Mouse (Mus musculus): Measurements from ENCODE around the gene Dmrt3.

The Dmrt3 gene

GRCm38 (mm10) chr19:25610015-25610410 lies at the start of gene Dmrt3:
Gene Dmrt3 (plus strand): TSS chr19:25610301.
- no peak for DNase-seq (ENCODE audit: low read depth, low spot score)

DNA sequence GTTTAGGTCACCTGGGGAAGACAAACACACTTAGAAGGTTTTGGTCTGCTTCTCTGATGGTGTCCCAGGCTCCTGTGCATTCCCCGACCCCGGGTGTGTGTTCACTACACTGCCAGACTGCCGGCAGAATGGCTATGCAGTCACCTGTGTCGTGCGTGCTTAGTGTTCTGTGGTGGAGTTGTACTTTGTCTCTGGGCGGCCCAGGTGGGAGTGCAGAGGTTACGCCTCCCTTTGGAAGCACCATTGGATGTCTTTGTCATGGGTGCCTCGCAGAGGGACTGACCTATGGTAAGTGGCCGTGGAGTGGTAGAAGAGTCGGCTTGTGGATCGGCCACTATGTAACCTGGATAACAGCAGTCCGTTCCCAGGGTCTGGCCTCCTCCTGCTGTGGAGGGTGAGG lies 45.7 kb upstream of the Dmrt3 start:
- no peak for DNase-seq (ENCODE audit: low read depth, low spot score)

DNA sequence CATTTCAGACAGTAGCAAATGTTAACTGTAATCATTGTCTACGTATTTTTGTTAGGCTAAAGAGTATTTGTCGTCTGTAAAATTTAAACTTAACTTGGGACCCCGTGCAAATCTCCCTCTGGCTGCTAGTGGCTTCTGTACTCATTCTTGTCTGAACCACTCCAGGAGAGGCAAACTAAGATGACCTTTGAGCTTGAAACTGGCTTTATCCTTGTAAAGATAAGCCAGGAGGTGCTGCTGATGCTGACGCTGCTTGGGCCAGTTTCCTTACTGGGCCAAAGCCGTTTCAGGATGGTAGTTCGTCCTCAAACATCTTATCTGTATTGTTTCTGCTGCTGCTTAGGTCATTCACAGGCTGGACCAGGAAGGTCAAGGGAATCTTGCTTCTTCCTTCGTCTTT lies 40.3 kb upstream of the Dmrt3 start:
- DNase-seq (ENCODE audit: low read depth, low spot score), result no peak

DNA sequence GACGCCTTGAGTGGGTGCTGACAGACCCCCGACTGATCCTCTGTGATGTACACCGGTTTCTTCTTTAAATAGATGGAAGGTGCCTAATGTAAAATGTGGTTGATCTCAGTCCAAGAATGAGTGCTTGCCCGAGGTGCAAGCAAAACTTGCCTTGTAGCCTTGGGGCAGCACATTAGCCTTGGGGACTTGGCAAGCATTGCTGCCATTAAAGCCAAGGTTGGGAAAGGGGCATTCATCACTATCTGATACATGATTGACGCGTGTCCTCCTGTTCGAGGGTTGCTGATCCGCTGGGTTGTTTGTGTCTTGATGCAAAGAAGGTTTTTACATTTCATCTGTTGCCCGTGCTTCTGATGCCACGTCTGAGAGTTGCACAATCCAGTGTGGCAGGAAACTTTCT lies 35.7 kb upstream of the Dmrt3 start:
- no peak for DNase-seq (ENCODE audit: low read depth, low spot score)

GRCm38 (mm10) chr19:25574981-25575814 lies 34.9 kb upstream of the Dmrt3 start:
- DNase-seq (ENCODE audit: low read depth, low spot score), result peak; percentile 17

- no peak for DNase-seq (ENCODE audit: low read depth, low spot score)
Measured at GRCm38 (mm10) chr19:25578358-25578757, 31.7 kb upstream of the Dmrt3 start.

DNA sequence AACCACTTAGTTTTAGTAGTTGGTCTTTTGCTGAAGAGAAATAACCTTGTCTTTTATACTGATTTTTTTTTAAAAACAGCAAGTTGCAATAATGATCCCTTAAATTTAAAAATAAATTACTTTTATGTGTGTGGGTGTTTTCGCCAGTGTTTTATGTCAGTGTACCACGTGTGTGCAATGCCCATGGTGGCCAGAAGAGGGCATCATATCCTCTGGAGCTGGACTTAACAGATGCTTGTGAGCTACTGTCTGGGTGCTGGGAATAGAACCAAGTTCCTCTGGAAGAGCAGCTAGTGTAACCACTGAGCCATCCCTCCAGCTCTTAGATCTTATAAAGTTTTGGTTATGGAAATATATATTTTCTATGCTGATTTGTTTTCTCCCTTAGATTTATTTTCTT lies 30.7 kb upstream of the Dmrt3 start:
- no peak for DNase-seq (ENCODE audit: low read depth, low spot score)

DNA sequence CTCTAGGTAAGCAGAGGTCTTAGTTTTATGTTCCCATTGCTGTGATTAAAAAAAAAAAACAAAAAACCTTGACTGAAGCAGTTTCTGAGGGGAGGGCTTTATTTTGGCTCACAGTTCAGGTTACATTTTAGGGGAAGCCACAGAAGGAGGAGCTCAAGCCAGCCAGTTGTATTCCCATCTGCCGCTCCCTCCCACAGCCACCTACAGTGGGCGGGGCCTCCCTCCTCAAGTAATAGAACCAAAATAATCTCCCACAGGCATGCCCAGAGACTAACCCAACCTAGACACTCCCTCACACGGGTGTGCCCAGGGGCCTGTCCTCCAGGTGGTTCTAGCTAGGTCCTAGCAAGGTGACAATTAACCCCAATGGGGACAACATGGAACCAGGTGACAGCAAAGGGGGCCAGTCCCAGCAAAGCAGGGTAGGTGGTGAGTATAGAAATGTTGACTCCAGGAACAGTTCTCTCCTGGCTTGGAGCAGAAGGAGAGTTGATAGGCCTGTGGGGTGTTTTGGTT lies 12.3 kb upstream of the Dmrt3 start:
- DNase-seq (ENCODE audit: low read depth, low spot score), result no peak

DNA sequence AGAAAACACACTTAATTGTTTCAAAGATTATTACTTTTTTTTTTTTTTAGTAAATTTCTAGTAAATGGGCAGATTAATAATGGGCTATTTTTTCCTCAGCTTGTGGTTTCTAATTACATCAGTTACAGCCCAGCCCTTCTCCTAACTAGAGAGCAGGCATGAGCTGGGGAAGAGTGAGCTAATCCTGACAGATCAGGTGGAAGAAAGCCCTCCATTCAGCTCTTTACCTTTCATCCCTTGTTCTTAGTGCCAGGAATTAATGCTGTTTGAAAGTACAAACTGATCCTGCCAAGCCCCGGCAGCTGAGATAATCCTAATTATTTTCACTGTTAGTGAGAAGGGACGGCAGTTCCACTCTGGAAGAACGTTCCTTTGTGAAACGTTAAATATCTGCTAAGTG lies 11.5 kb upstream of the Dmrt3 start:
- no peak for DNase-seq (ENCODE audit: low read depth, low spot score)

- DNase-seq (ENCODE audit: low read depth, low spot score), result no peak
Measured at GRCm38 (mm10) chr19:25601966-25602365, 8.1 kb upstream of the Dmrt3 start.

DNA sequence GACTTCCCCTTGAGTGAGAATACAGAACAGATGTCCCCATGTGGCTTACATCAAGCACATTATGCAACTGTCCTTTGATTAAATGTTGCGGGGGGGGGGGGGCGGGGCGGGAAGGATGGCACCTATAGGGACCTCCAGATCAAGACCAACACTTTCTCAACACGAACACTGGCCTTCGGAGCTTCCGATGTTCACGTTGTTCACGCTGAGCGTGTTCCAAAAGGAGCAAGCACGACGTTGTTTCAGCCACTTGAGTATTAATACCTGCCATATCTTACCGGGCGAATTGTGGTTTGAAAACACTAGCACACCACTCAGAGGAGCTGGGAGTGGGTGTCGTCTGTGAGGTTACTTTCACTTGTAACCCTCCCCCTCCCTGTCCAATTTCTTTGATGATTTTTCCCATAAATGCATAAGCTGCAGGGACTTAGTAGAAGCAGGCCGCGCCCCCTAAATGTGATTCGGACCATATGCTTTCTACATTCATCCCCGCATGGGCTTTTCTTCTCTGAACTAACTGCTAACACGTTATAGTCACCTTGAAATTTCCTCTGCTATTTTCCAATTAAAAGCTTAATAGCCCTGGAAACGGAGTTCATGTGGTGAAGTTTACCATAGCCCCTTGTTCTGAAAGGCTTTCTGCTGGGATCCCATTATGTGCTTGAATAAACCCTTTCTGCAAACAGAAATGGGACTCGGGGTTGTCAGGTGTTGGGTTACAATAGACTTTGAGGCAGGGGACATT lies 2.5 kb upstream of the Dmrt3 start:
- no peak for DNase-seq (ENCODE audit: low read depth, low spot score)

GRCm38 (mm10) chr19:25608206-25608580 lies 1.9 kb upstream of the Dmrt3 start:
- DNase-seq (ENCODE audit: low read depth, low spot score), result no peak

DNA sequence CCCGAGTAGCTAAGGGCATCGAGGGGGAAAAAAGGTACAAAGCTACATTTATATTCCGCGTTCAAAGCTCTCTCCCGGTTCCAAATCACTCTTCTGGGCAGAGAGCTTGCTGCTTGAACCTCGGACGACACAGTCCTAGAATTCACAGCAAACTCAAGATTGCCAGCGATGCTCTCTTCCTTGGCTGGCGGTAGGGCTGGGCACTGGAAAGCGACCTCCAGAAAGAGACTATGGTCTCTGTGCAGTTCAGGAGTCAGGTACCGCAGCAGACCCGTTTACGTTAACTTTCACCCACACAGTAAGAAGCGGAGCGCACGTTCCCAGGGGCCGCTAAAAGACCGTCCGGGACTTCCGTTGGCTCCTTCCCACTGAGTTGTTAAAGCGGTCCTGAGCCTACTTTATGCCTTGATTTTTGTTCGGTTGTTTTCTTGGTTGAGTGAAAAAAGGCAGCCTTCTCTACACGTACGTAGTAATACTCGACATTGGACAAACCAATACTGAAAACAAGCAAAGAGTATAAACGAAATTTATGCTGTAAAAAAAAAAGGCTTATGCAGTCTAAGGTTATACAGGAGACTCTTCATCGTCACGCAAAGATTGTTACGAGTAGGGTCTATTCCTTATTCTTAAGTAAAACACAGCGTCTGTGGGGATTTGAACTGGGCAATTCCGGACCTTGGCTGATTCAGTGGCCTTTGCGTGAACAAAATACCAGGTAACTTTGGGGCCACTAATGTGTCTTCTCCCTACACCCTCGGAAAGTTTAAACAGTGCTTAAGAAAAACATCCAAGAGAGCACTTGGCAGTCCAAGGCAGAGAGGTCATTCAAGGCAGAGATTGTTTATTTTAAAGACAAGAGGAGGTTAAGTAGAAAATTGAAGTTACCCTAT lies 895 bp upstream of the Dmrt3 start:
- DNase-seq (ENCODE audit: low read depth, low spot score), result no peak

DNA sequence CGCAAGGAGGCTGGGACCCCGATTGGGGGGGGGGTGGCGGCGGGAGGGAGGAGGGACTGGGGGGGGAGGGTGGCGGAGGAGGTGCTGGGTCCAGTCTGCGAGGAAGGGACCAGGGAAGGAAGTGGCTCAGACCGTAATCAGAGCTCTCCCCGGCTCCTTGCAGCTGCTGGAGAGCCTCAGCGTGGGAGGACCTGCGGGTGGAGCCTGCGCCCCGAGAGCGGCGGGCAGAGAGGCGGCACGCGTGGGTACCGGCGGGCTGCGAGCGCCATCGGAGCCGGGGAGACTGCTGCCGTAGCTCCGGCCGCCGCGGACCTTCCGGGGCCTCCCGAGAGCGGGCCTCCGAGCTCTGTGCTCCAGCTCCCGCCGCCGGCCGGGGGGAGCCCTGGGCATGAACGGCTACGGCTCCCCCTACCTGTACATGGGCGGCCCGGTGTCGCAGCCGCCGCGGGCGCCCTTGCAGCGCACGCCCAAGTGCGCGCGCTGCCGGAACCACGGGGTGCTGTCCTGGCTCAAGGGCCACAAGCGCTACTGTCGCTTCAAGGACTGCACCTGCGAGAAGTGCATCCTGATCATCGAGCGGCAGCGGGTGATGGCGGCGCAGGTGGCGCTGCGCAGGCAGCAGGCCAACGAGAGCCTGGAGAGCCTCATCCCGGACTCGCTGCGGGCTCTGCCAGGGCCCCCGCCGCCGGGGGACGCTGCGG lies 460 bp downstream of the Dmrt3 start:
- DNase-seq (ENCODE audit: low read depth, low spot score), result no peak

DNA sequence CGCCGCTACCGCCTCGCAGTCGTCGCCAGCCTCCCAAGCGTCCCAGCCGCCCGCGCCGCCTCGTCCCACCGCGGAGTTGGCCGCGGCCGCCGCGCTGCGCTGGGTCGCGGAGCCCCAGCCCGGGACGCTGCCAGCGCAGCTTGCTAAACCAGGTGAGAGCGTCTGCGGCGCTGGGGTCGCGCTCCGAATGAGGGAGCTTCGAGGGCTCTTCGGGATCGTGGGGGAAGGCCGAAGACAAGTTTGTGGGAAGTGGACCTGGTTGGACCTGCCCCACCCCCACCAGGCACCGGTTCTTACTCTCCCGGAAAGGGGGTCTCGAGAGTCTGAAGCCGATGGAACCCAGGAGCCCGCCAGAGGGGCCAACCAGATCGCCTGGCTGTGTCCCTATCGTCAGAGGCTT lies 1.0 kb downstream of the Dmrt3 start:
- DNase-seq (ENCODE audit: low read depth, low spot score), result no peak

DNA sequence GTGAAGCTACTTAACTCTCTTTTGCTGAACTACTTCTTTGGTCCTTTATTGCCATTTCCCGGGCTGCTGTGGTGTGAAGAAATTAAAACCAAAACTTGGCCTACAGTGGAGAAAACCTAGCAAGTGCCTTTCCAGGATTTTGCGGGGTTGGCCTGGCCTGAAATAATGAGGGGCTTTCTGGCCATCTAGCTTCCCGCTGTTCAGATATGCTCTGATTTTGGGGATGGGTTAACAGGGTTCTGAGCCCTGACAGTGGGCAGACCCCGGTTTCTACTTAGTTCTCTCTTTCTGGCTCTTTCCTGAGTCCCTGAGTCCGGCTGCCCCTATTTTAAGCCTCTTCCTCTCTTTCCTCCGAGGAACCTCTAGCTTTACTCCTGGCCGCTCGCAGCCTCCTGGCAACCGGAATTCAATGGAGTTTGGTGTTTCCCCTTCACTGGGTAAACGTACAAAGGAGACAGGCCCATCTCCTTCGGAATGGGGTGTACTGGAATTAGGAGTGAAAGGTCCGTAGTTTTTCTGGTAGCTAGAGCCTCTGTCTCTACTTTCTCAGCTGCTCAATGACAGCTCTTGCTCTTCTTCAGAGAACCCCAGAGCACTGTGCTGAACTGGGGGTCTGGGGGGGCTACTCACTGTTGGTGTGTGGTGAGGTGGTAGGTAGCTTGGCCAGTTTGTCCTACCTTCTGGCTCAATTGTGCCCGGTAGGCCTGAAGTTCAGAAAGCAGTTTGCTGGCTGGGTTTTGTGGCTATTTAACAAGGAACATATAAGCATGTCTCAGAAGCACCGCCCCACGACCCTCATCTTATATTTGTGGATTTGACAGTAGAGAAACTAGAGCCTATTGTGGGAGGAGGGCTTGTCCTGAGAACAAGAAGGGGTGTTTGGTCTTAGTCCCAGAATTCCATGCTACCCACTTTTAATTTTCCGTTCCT lies 2.0 kb downstream of the Dmrt3 start:
- no peak for DNase-seq (ENCODE audit: low read depth, low spot score)

GRCm38 (mm10) chr19:25612806-25613295 lies 2.8 kb downstream of the Dmrt3 start:
- DNase-seq (ENCODE audit: low read depth, low spot score), result no peak

DNA sequence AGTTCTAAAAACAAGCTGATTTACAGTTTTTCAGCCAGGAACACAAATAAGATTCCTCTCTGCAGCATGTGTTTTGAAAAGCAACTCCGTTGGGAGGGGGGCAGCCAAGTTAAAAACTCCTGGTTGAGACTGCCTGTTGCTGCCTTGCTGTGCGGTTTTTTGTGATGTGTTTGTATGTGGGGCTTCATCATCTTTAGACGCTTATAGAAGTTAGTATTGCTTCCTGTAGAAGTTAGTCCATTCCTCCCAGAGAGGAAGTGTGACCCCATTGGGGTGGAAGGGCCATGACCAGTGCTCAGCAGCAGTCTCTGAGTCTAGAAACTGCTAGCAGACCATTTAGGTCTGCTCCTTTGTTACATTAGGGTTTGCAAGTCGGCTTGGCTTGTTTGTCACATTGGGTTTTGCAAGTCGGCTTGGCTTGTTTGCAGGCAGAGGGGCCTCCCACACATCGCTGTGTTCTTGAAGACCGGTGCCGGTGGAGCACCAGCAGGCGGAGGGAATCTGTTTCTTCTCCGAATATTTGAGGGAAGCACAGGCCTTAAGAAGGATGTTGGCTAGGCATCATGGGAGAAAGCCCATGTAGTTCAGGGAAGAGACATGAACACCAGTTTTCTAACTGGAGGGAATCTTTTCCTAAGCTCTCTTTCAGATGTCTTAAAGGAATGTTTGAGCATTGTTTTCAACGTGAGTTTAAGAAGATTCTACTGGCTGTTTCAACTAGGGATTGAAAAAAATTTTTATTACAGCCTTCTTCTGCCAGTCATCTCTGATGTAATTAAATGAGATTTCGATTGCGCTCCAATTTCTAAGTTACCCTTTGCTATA lies 3.6 kb downstream of the Dmrt3 start:
- no peak for DNase-seq (ENCODE audit: low read depth, low spot score)

DNA sequence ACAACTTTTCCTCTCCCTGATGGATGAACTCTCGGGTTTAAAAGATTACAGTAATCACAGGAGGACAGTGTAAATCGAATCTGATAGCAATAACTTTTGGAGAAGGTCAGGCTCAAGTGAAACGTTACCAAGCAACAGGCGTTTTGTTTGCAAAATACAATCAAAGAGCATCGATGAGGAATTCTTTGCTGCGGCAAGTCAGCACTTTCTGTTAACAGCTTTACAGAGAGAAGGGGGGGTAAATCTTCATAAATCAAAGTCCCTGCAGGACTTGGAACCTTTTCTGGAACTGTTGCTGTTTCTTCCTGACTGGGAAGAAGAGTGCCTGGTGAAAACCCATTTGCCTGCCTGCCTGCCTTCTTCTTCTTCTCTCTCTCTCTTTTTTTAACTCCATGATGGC lies 5.8 kb downstream of the Dmrt3 start:
- no peak for DNase-seq (ENCODE audit: low read depth, low spot score)
